Mouse (Mus musculus) right cerebral cortex, postnatal 10 days (tissue): ENCODE data around the gene Prkce.

Experiments used
- DNase-seq, 2 experiments: peaks; one replicate each; pipeline ENCODE4 v3.0.0; 2021; ENCODE audit warnings: low spot score in 2 of 2

Prkce gene

GRCm38 (mm10) chr17:86364349-86365075 is 196.9 kb downstream of the Prkce start:
- no peak for DNase-seq

- DNase-seq, result peak; percentile 71
Measured at GRCm38 (mm10) chr17:86366919-86367318, 199.3 kb downstream of the Prkce start.

GRCm38 (mm10) chr17:86367676-86368075 is 200.1 kb downstream of the Prkce start:
- DNase-seq, result no peak

GRCm38 (mm10) chr17:86370106-86370742 is 202.6 kb downstream of the Prkce start:
- DNase-seq, result no peak

- peak; percentile 49 to 59 for DNase-seq
Measured at GRCm38 (mm10) chr17:86371101-86371561, 203.5 kb downstream of the Prkce start.

- DNase-seq, result no peak
Measured at GRCm38 (mm10) chr17:86376389-86376788, 208.8 kb downstream of the Prkce start.

- DNase-seq, result no peak
Measured at GRCm38 (mm10) chr17:86377863-86378262, 210.3 kb downstream of the Prkce start.

- no peak for DNase-seq
Measured at GRCm38 (mm10) chr17:86378611-86379010, 211.0 kb downstream of the Prkce start.

GRCm38 (mm10) chr17:86379405-86380137 is 212.0 kb downstream of the Prkce start:
- no peak for DNase-seq

- DNase-seq, result no peak
Measured at GRCm38 (mm10) chr17:86381464-86381863, 213.9 kb downstream of the Prkce start.

GRCm38 (mm10) chr17:86382885-86383284 is 215.3 kb downstream of the Prkce start:
- no peak for DNase-seq

GRCm38 (mm10) chr17:86383699-86384572 is 216.4 kb downstream of the Prkce start:
- no peak for DNase-seq

- DNase-seq, result no peak
Measured at GRCm38 (mm10) chr17:86392475-86392874, 224.9 kb downstream of the Prkce start.

- DNase-seq, result no peak
Measured at GRCm38 (mm10) chr17:86393191-86393590, 225.6 kb downstream of the Prkce start.

- DNase-seq, result no peak
Measured at GRCm38 (mm10) chr17:86397097-86397496, 229.5 kb downstream of the Prkce start.

- no peak for DNase-seq
Measured at GRCm38 (mm10) chr17:86397647-86398046, 230.1 kb downstream of the Prkce start.

- DNase-seq, result no peak
Measured at GRCm38 (mm10) chr17:86398226-86398625, 230.6 kb downstream of the Prkce start.

- no peak for DNase-seq
Measured at GRCm38 (mm10) chr17:86400032-86400431, 232.4 kb downstream of the Prkce start.

- DNase-seq, result peak in 1 of 2 experiments; percentile 68
Measured at GRCm38 (mm10) chr17:86404795-86405501, 237.4 kb downstream of the Prkce start.

GRCm38 (mm10) chr17:86405644-86406043 is 238.1 kb downstream of the Prkce start:
- no peak for DNase-seq
